Mouse (Mus musculus): Measurements from ENCODE around the gene Sgta.
A peak's percentile ranks its signal among the peaks of the same experiment; 100 is the strongest.

DNA sequence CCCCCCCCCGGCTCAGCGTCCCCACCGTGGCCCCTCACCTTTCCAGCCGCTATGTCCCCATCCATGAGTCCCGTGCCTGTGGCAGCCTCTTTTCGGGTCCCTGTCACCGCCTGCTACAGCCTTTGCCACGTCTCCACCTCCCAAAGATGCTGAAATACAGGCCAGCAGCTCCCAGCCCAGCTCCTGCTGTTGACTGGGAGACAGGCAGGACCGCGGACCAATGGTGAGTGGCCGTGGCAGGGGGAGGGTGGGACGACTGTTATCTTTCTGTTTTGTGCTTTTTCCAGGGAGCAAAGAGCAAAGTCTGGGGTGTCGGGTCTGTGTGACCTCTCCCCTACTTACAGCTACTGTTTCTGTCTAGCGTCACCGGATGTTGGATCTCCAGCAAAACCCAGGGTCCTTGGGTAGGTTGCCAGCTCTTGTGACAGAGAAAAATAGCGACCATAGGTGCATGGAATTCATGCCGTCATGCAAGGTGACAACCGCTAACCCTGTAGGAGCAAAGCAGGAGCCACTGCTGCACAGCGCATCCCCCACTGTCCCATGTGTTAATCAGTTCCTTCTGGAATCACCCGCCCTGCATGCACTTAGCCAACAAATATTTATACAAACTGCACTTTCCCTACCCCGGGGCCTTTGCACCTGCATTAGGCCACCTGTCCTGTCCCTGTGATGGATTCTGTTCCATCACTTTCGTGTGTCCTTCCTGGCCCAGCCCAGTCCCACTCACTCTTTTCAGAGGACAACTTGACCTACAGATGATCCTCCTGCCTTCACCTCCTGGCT is 32.7 kb upstream of the Sgta start:
- TF ChIP-seq POLR2A (IDR thresholded peaks at IDR 0.05; ENCODE audit: low read depth, low read length) (peak; percentile 83), CTCF (IDR thresholded peaks at IDR 0.05; ENCODE audit: extremely low read depth, insufficient read length, insufficient replicate concordance, low read depth, low read length) (no peak)

Measured in small intestine, adult 2 months (tissue).